Mouse (Mus musculus): Measurements from ENCODE around the gene Ccser1.

DNA sequence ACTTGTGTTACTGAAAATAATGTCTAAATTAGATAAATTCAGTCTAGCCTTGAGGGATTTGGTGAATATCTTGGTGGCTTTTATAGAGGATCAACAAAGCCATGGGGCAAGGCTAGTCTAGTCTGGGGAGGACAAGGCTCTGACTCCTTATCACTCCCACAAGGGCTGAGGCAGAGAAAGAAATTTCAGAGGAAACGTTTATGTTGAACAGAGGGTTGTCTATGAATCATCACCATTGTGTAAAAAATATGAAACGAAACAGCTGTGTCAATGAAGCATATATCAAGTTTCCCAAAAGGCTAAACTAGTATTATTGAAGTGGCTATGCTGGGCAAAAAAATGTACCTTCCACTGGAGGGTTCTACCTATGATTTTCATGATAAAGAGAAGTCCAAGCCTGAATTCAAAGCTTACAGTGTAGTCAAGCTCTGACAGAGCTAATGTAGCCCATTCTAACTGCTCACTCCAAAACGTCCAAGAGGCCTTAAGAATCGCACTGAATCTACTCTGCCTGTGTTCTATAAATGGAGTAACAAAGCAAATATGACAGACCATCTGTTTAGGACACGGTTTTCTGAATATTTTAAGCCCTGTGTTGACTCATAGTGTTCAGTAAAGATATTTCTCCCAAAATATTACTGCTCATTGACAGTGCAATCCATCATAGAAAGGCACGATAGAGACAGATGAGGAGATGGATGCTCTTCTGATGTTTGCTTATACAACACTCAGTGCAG lies 1121.6 kb downstream of the Ccser1 start:
- TF ChIP-seq POLR2A (IDR thresholded peaks at IDR 0.05; ENCODE audit: extremely low read depth, insufficient read depth, low read length), result no peak
- no peak for TF ChIP-seq CTCF (IDR thresholded peaks at IDR 0.05; ENCODE audit: low read depth, low read length)
